Mouse (Mus musculus): ENCODE measurements around the gene Fbxo27. TPM values are rescaled to one million over a fixed set of nuclear protein-coding genes. Genes with fewer than 3 reads are reported as not detected.
A peak's percentile ranks its signal among the peaks of the same experiment; 100 is the strongest.
"Not testable (repeated sequence)": the region's sequence is repeated elsewhere in the genome, so short reads cannot be mapped to it uniquely, and the experiment has no call there.

Fbxo27 gene
- polyA plus RNA-seq, 1 experiment from 2014 or later = 7.0 TPM

- not testable (repeated sequence) for H3K9ac ChIP-seq (replicated peaks; ENCODE audit: low read length); ATAC-seq (ENCODE audit: low FRiP score, low TSS enrichment); H3K36me3 ChIP-seq (ENCODE audit: insufficient read depth, low read length); H3K27me3 ChIP-seq (ENCODE audit: insufficient read depth, low read length); H3K9me3 ChIP-seq (ENCODE audit: low read length); H3K4me1 ChIP-seq (ENCODE audit: insufficient read depth, low read length); H3K27ac ChIP-seq (ENCODE audit: low read length); H3K4me2 ChIP-seq (replicated peaks; ENCODE audit: low read depth, low read length); H3K4me3 ChIP-seq (ENCODE audit: low read length)
- 52% methylated on average over 5 of the region's 5 CpGs for WGBS
These were observed 19.9 kb upstream of the Fbxo27 start for GRCm38 (mm10) chr7:28672786-28673185.

GRCm38 (mm10) chr7:28674994-28675393 lies 17.7 kb upstream of the Fbxo27 start:
- Histone ChIP-seq H3K27ac (ENCODE audit: low read length) (no peak overlapping the region), H3K9me3 (ENCODE audit: low read length) (no peaks in the 10 kb centered on the region), H3K4me3 (ENCODE audit: low read length) (no peak overlapping the region), H3K4me2 (replicated peaks; ENCODE audit: low read depth, low read length) (no peak overlapping the region), H3K27me3 (ENCODE audit: insufficient read depth, low read length) (no peaks in the 10 kb centered on the region), H3K9ac (replicated peaks; ENCODE audit: low read length) (no peak overlapping the region), H3K4me1 (ENCODE audit: insufficient read depth, low read length) (no peaks in the 10 kb centered on the region), H3K36me3 (ENCODE audit: insufficient read depth, low read length) (no peaks in the 10 kb centered on the region)
- 75% methylated on average over 9 of the region's 9 CpGs for WGBS
- no peak for ATAC-seq (ENCODE audit: low FRiP score, low TSS enrichment)

- Histone ChIP-seq H3K9ac (replicated peaks; ENCODE audit: low read length) (no peak overlapping the region), H3K4me3 (ENCODE audit: low read length) (no peak overlapping the region), H3K27ac (ENCODE audit: low read length) (no peak overlapping the region), H3K4me1 (ENCODE audit: insufficient read depth, low read length) (no peaks in the 10 kb centered on the region), H3K4me2 (replicated peaks; ENCODE audit: low read depth, low read length) (no peak overlapping the region), H3K36me3 (ENCODE audit: insufficient read depth, low read length) (no peaks in the 10 kb centered on the region), H3K27me3 (ENCODE audit: insufficient read depth, low read length) (no peaks in the 10 kb centered on the region), H3K9me3 (ENCODE audit: low read length) (no peaks in the 10 kb centered on the region)
- WGBS = 49% methylated on average over 11 of the region's 11 CpGs
- no peak for ATAC-seq (ENCODE audit: low FRiP score, low TSS enrichment)
These were observed 16.9 kb upstream of the Fbxo27 start for GRCm38 (mm10) chr7:28675746-28676145.

- H3K4me3 ChIP-seq (ENCODE audit: low read length) = no peak overlapping the region
- H3K9ac ChIP-seq (replicated peaks; ENCODE audit: low read length) = no peak overlapping the region
- no peaks in the 10 kb centered on the region for H3K27me3 ChIP-seq (ENCODE audit: insufficient read depth, low read length)
- no peak overlapping the region for H3K27ac ChIP-seq (ENCODE audit: low read length)
- WGBS = 81% methylated on average over 13 of the region's 13 CpGs
- H3K4me1 ChIP-seq (ENCODE audit: insufficient read depth, low read length) = no peaks in the 10 kb centered on the region
- ATAC-seq (ENCODE audit: low FRiP score, low TSS enrichment) = no peak
- H3K36me3 ChIP-seq (ENCODE audit: insufficient read depth, low read length) = no peaks in the 10 kb centered on the region
- H3K4me2 ChIP-seq (replicated peaks; ENCODE audit: low read depth, low read length) = no peak overlapping the region
- H3K9me3 ChIP-seq (ENCODE audit: low read length) = no peaks in the 10 kb centered on the region
These were observed 15.7 kb upstream of the Fbxo27 start for GRCm38 (mm10) chr7:28676811-28677541.

- ATAC-seq (ENCODE audit: low FRiP score, low TSS enrichment) = no peak
- Histone ChIP-seq H3K9me3 (ENCODE audit: low read length) (no peaks in the 10 kb centered on the region), H3K4me1 (ENCODE audit: insufficient read depth, low read length) (no peaks in the 10 kb centered on the region), H3K4me3 (ENCODE audit: low read length) (no peak overlapping the region), H3K9ac (replicated peaks; ENCODE audit: low read length) (no peak overlapping the region), H3K36me3 (ENCODE audit: insufficient read depth, low read length) (no peaks in the 10 kb centered on the region), H3K27ac (ENCODE audit: low read length) (no peak overlapping the region), H3K4me2 (replicated peaks; ENCODE audit: low read depth, low read length) (no peak overlapping the region), H3K27me3 (ENCODE audit: insufficient read depth, low read length) (no peaks in the 10 kb centered on the region)
- WGBS = 92% methylated on average over 8 of the region's 8 CpGs
These were observed 15.0 kb upstream of the Fbxo27 start for GRCm38 (mm10) chr7:28677624-28678023.

- no peak overlapping the region for H3K9ac ChIP-seq (replicated peaks; ENCODE audit: low read length)
- ATAC-seq (ENCODE audit: low FRiP score, low TSS enrichment) = no peak
- H3K27me3 ChIP-seq (ENCODE audit: insufficient read depth, low read length) = no peaks in the 10 kb centered on the region
- no peaks in the 10 kb centered on the region for H3K9me3 ChIP-seq (ENCODE audit: low read length)
- H3K36me3 ChIP-seq (ENCODE audit: insufficient read depth, low read length) = no peaks in the 10 kb centered on the region
- H3K4me3 ChIP-seq (ENCODE audit: low read length) = no peak overlapping the region
- 54% methylated on average over 7 of the region's 7 CpGs for WGBS
- H3K4me2 ChIP-seq (replicated peaks; ENCODE audit: low read depth, low read length) = no peak overlapping the region
- H3K4me1 ChIP-seq (ENCODE audit: insufficient read depth, low read length) = peaks cover 16% of the 10 kb centered on the region; the same call in 1 of the 2 replicates
- no peak overlapping the region for H3K27ac ChIP-seq (ENCODE audit: low read length)
These were observed 1.6 kb upstream of the Fbxo27 start for GRCm38 (mm10) chr7:28691075-28691474.

- H3K9ac ChIP-seq (replicated peaks; ENCODE audit: low read length) = peak overlapping the region; percentile 56
- H3K27ac ChIP-seq (ENCODE audit: low read length) = 0 out of 2 replicates have a peak overlapping the region, but pooled peaks have one; percentile 8
- no peaks in the 10 kb centered on the region for H3K9me3 ChIP-seq (ENCODE audit: low read length)
- H3K4me2 ChIP-seq (replicated peaks; ENCODE audit: low read depth, low read length) = peak overlapping the region; percentile 70
- ATAC-seq (ENCODE audit: low FRiP score, low TSS enrichment) = peak; percentile 82
- under 1% methylated on average over 36 of the region's 38 CpGs for WGBS
- peaks cover 16% of the 10 kb centered on the region; the same call in 1 of the 2 replicates for H3K4me1 ChIP-seq (ENCODE audit: insufficient read depth, low read length)
- H3K27me3 ChIP-seq (ENCODE audit: insufficient read depth, low read length) = no peaks in the 10 kb centered on the region
- H3K36me3 ChIP-seq (ENCODE audit: insufficient read depth, low read length) = no peaks in the 10 kb centered on the region
- H3K4me3 ChIP-seq (ENCODE audit: low read length) = peak overlapping the region; percentile 51
These were observed 795 bp downstream of the Fbxo27 start for GRCm38 (mm10) chr7:28693321-28693966.

GRCm38 (mm10) chr7:28694423-28694822 lies 1.8 kb downstream of the Fbxo27 start:
- Histone ChIP-seq H3K4me2 (replicated peaks; ENCODE audit: low read depth, low read length) (peak overlapping the region; percentile 70), H3K9ac (replicated peaks; ENCODE audit: low read length) (0 out of 2 replicates have a peak overlapping the region, but pooled peaks have one; percentile 15), H3K27ac (ENCODE audit: low read length) (no peak overlapping the region), H3K4me1 (ENCODE audit: insufficient read depth, low read length) (peaks cover 16% of the 10 kb centered on the region; the same call in 1 of the 2 replicates), H3K4me3 (ENCODE audit: low read length) (peak overlapping the region; percentile 51), H3K9me3 (ENCODE audit: low read length) (no peaks in the 10 kb centered on the region), H3K27me3 (ENCODE audit: insufficient read depth, low read length) (no peaks in the 10 kb centered on the region), H3K36me3 (ENCODE audit: insufficient read depth, low read length) (no peaks in the 10 kb centered on the region)
- no peak for ATAC-seq (ENCODE audit: low FRiP score, low TSS enrichment)
- 6% methylated on average over 14 of the region's 14 CpGs for WGBS

GRCm38 (mm10) chr7:28694966-28695511 lies 2.4 kb downstream of the Fbxo27 start:
- Histone ChIP-seq H3K4me2 (replicated peaks; ENCODE audit: low read depth, low read length) (peak overlapping the region; percentile 70), H3K36me3 (ENCODE audit: insufficient read depth, low read length) (no peaks in the 10 kb centered on the region), H3K4me3 (ENCODE audit: low read length) (no peak overlapping the region), H3K27ac (ENCODE audit: low read length) (no peak overlapping the region), H3K4me1 (ENCODE audit: insufficient read depth, low read length) (peaks cover 16% of the 10 kb centered on the region; the same call in 1 of the 2 replicates), H3K27me3 (ENCODE audit: insufficient read depth, low read length) (no peaks in the 10 kb centered on the region), H3K9ac (replicated peaks; ENCODE audit: low read length) (no peak overlapping the region), H3K9me3 (ENCODE audit: low read length) (no peaks in the 10 kb centered on the region)
- no peak for ATAC-seq (ENCODE audit: low FRiP score, low TSS enrichment)
- 48% methylated on average over 8 of the region's 8 CpGs for WGBS

GRCm38 (mm10) chr7:28697277-28697676 lies 4.6 kb downstream of the Fbxo27 start:
- H3K4me1 ChIP-seq (ENCODE audit: insufficient read depth, low read length) = peaks cover 16% of the 10 kb centered on the region; the same call in 1 of the 2 replicates
- H3K9me3 ChIP-seq (ENCODE audit: low read length) = peaks cover 4% of the 10 kb centered on the region; the same call in 1 of the 2 replicates
- no peaks in the 10 kb centered on the region for H3K36me3 ChIP-seq (ENCODE audit: insufficient read depth, low read length)
- H3K9ac ChIP-seq (replicated peaks; ENCODE audit: low read length) = no peak overlapping the region
- H3K27me3 ChIP-seq (ENCODE audit: insufficient read depth, low read length) = no peaks in the 10 kb centered on the region
- H3K4me3 ChIP-seq (ENCODE audit: low read length) = no peak overlapping the region
- WGBS = 90% methylated on average over 11 of the region's 11 CpGs
- H3K4me2 ChIP-seq (replicated peaks; ENCODE audit: low read depth, low read length) = no peak overlapping the region
- no peak for ATAC-seq (ENCODE audit: low FRiP score, low TSS enrichment)
- H3K27ac ChIP-seq (ENCODE audit: low read length) = no peak overlapping the region

Measured in kidney, embryonic 16.5 days (tissue).